Mouse (Mus musculus) skeletal muscle tissue, adult 2 months (tissue): ENCODE data around the gene Kcnip3.

ENCODE experiments used
- DNase-seq: peaks from one replicate; pipeline ENCODE4 v3.0.0-alpha.2; 2012; ENCODE audit warnings: low read depth, low spot score

Kcnip3 gene

GRCm38 (mm10) chr2:127471281-127471680 is 50.6 kb downstream of the Kcnip3 start:
- DNase-seq: no peak

GRCm38 (mm10) chr2:127470661-127471060 is 51.2 kb downstream of the Kcnip3 start:
- DNase-seq: no peak

- no peak for DNase-seq
Measured at GRCm38 (mm10) chr2:127470183-127470582, 51.7 kb downstream of the Kcnip3 start.

DNA sequence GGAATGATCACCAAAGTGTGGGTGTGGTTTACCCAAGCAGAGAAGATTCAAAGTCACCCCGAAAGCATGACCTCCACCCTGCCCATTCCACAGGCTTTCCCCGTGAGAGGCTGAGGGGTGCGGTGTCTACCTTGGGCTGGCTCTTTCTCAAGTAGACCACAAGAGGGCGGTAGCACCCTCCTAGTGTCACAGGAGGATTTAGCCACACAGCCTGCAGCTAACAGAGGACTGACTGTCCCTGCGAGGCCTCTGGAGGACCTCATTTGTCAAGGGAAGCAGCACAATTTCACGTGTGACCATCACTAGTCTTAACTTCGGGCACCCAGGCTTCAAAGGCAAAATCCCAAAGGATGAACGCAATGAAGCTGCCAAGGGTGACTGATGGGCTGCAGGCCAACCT is 59.6 kb downstream of the Kcnip3 start:
- peak; percentile 68 for DNase-seq

DNA sequence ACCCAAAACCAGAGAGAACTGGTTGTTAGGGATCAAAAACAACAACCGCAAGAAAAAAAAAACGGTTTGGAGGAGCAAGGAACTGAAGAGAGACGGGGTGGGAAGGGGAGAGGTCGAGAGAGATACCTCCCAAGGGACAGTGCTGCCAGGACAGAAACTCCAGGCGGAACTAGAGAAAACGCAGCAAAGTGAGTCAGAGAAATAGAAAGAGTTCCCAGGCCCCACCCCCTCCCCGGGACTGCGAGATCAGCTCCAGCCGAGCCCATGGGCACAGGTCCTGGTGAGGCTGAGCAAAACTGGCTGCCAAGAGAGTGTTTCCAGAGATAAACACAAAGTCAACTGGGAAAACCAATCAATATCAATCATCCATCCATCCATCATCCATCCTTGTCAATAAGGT is 60.5 kb downstream of the Kcnip3 start:
- no peak for DNase-seq

DNA sequence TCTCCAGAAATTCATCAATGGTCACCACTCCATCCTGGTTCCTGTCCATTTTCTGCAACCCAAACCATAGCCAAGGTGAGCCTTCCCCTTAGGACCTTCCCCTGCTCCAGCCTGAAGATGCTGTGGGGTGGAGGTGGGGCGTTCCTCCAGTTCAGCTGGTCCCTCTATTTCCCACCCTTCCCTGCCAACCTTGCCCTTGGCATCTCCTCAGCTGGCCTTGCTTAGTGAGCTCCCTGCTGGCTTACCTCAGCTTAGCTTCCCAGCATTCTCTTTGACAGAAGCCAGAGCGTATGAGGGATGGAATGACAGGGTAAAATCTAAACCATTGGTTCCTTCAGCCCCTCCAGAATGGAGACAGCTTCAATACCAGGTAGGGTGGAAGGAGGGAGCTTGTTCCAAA is 62.6 kb downstream of the Kcnip3 start:
- no peak for DNase-seq

DNA sequence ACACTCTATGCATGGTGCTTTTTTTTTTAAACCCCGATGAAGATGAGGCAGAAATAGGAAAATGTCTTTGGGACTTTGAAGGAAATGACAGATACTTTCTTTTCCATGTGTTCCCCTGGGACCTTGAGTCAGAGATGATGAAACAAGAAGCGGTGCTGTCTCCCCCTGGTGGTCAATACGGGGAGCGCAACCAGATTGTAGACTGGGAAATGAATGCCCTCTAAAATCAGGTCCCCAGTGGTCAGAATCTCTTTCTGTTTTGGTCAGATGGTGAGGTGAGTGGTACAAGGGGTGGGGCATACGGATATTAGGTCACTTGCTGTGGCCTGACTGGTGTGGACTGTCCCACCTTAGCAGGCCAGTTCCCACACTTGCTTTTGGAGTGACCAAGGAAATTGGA is 68.1 kb downstream of the Kcnip3 start:
- peak; percentile 46 for DNase-seq

DNA sequence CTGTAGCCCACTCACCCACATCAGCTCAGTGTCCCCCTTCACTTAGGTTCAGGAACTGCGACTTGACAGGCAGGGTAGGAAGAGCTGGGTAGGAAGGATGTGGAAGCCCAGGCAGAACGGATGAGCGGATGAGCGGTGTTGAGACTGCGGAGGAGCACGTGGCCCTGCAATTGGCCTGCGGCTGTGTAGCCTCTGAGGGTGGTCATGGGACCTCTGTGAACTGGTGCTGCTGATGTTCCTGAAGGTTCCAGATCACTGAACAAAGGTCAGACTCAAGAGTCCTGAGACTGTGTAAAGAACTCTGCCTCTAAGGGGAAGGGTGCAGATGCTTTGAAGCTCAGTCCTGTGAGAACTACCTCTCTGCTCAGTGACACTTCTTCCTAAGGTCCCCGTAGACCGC is 68.8 kb downstream of the Kcnip3 start:
- DNase-seq: no peak

- no peak for DNase-seq
Measured at GRCm38 (mm10) chr2:127451748-127452147, 70.1 kb downstream of the Kcnip3 start.

GRCm38 (mm10) chr2:127449691-127450090 is 72.2 kb downstream of the Kcnip3 start:
- DNase-seq: no peak

- DNase-seq: no peak
Measured at GRCm38 (mm10) chr2:127446847-127447246, 75.0 kb downstream of the Kcnip3 start.

- peak; percentile 87 for DNase-seq
Measured at GRCm38 (mm10) chr2:127444055-127444789, 77.7 kb downstream of the Kcnip3 start, which contains the start of gene Fahd2a. TSS of gene Fahd2a (minus strand) at chr2:127444565.

DNA sequence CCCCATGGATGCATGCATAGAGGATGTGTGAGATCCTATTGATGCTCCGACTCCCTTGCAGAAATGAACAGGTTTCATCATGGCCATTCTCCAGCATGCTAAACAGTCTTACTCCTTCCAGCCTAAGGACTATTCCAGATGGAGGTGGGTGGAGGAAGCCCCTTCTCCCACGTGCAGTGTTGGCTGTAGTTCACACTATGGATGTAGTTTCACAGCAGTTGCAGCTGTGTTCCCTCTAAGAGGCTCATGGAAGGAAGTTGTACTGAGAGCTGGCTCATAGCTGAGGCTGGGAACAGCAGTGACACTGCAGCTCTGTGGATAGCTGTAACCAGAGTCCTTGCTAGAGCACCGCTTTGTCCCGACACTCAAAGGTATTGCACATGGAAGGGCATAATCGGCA is 84.2 kb downstream of the Kcnip3 start:
- no peak for DNase-seq

DNA sequence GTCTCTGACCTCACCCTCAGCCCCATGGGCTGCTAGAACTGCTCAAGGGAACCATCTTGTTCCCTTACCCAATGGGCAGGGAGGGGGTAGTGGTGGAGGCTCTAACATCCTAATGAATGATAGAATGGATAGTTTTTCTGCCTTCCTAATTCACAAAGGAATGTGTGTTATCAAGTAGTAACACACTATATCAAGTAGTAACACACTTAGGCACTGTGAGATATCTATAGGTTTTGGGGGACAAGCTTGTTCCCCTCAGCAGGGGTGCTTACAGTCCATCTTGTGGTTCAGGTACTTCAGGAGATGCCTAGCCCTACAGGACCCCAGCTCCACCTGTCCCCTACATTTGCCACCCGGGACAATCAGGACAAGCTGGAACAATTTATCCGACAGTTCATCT is 86.3 kb downstream of the Kcnip3 start:
- DNase-seq: no peak

GRCm38 (mm10) chr2:127435135-127435534 is 86.8 kb downstream of the Kcnip3 start:
- no peak for DNase-seq

DNA sequence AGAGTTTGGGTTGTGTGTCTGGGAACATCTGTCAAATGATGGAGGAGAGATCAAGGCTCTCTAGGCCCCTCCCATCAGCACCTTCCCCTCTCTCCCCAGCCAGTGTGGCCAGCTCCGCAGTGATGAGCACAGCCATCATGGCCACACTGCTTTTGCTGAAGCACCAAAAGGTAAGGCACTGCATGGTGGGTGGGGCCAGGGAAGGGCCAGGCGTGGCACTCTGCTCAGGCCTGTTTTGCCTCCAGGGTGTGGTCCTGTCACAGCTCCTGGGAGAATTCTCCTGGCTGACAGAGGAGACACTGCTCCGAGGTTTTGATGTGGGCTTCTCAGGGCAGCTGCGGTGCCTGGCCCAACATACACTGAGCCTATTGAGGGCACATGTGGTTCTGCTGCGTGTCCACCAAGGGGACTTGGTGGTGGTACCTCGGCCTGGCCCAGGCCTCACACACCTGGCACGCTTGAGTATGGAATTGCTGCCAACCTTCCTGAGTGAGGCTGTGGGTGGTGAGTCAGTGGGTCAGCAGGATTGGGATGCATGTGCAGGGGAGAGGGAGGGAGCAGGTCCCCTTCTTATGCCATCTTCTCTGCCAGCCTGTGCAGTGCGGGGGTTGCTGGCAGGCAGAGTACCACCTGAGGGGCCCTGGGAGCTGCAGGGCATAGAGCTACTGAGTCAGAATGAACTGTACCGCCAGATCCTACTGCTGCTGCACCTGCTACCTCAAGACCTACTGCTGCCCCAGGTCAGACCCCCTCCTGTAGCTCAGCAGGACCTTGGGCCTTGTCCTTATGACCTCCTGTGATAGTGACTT is 88.2 kb downstream of the Kcnip3 start:
- no peak for DNase-seq

DNA sequence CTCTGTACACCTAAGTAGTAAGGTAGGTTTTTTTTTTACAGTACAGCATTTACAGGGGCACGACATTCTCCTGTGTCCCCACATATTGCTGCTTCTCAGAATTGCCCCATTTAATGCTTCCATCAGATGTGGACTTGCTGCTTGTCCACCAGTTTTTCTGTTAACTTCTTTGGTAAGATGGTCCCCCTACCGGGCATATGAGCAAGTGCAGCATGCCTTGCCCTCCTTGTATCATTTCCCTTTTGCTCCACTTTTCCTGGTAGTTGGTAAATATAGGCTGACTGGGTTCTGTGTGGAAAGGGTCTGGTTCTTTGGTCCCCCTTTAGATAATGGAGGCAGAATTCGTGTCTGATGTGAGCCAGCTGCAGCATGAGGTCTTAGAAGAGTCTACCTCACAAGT is 91.7 kb downstream of the Kcnip3 start:
- DNase-seq: peak; percentile 17

GRCm38 (mm10) chr2:127424977-127425376 is 96.9 kb downstream of the Kcnip3 start, which contains the start of gene Gpat2:
TSS of gene Gpat2 (plus strand) at chr2:127425199.
- no peak for DNase-seq

GRCm38 (mm10) chr2:127418266-127418970 is 103.5 kb downstream of the Kcnip3 start:
- no peak for DNase-seq

GRCm38 (mm10) chr2:127416706-127417105 is 105.2 kb downstream of the Kcnip3 start:
- no peak for DNase-seq

DNA sequence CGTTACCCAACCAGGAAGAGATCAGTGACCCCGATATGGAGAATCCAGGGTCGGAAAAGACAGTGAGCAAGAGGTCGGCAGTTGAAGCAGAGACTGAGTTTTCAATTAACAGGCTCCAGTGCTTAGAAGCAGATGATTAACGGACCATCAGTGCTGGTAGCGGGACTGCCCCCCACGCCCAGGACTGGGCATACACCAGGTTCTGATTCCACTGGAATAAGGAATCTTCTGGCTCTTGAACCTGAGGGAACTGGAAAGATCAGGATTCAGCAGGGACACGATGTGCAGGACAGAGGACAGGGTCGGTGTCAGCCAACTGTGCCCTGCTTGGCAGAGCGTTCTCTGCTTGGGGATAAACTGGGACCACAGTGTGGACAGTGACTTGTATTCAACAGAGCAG is 106.1 kb downstream of the Kcnip3 start:
- no peak for DNase-seq

DNA sequence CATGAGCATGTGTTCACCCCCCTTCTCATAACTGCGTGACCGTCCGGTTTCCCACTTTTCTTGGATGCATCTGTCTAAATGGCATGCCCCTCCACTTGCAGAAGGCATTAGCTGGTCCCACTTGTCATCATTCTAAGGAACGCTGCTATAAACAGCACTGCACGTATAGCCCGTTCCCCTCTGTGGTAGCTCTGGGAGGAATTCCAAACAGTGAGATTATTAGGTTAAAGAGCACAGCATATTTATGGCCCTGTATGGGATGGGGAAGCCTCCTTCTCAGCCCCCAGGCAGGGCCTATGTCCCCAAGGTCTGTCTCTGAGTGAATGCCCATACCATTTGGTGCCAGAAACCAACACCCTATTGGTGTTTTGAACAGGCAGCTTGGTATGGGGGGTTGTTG is 110.8 kb downstream of the Kcnip3 start:
- DNase-seq: no peak
